Mouse (Mus musculus): ENCODE measurements around the gene Col6a1.

DNA sequence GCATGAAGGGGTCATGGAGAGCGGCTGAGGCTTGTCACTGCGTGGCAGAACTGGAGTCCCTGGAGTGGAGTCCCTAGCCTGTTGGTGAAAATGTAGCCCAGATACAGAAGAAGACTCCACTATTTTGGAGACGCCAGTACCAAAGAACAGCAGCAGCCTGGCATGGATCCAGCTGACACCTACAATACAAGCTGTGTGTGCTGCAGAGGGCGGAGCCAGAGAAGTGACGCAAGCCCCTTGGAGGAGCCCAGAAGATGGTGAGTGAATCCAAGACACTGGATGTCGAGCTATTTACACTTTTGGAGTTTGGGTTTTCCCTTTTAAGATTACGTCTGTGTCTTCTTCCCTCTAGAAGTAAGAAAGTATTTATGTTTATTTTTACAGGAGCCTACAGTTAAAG is 47.8 kb downstream of the Col6a1 start:
- no peak for TF ChIP-seq EP300 (optimal IDR thresholded peaks at IDR 0.05)
- TF ChIP-seq CTCF (IDR thresholded peaks at IDR 0.05; ENCODE audit: low read depth): no peak
